Mouse (Mus musculus) lung, adult 2 months (tissue): ENCODE results near the gene Borcs5.

Source experiments
- CTCF ChIP-seq: fragments of 200-500 bp; IDR thresholded peaks from 2 replicates; pipeline ENCODE4 v1.5.1; 2011; ENCODE audit warnings: mild to moderate bottlenecking, low read length, control low read depth; ENCODE audit not compliant: insufficient read depth
- POLR2A ChIP-seq: fragments of 200-500 bp; IDR thresholded peaks from 2 replicates; pipeline ENCODE4 v1.6.1; 2011; ENCODE audit warnings: low read depth, mild to moderate bottlenecking, control low read depth, low read length, borderline replicate concordance; ENCODE audit errors: extremely low read depth

DNA sequence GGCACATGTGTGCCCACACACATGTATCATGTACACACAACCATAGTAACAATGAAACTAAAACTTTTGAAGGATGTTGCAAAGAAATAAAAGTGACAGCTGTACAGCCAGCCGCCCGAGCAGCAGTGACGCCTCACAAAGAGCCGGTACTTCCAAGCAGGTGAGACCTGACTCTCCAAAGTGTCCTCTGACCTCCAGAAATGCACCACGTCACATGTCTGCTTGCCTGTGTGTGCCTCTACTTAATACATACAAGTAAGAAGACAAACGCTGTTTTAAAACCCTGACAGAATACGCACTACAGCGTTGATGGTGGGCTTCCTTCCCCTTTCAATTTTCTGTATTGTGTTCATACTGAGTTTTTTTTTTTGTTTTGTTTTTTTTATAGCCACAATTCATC, 83.6 kb downstream of the Borcs5 start:
- TF ChIP-seq CTCF (no peak), POLR2A (no peak)
